Mouse (Mus musculus): ENCODE results near the gene Tmem178b. TPM values are rescaled to one million over a fixed set of nuclear protein-coding genes. Genes with fewer than 3 reads are reported as not detected.

Tmem178b gene
- polyA plus RNA-seq, 1 experiment from 2014 or later, result 10.5 TPM

GRCm38 (mm10) chr6:40217651-40218050, 344.6 kb downstream of the Tmem178b start:
- WGBS, result 91% methylated on average over 3 of the region's 3 CpGs
- H3K4me3 ChIP-seq (ENCODE audit: low read depth, low read length), result no peak overlapping the region
- no peaks in the 10 kb centered on the region for H3K36me3 ChIP-seq (ENCODE audit: control insufficient read depth, insufficient read depth, low read length)
- H3K27me3 ChIP-seq (ENCODE audit: control insufficient read depth, insufficient read depth, low read length), result no peaks in the 10 kb centered on the region
- ATAC-seq (ENCODE audit: low FRiP score) (no peak), DNase-seq (ENCODE audit: low spot score) (no peak)
- no peaks in the 10 kb centered on the region for H3K9me3 ChIP-seq (ENCODE audit: control insufficient read depth, low read length)
- H3K27ac ChIP-seq (ENCODE audit: low read depth, low read length), result no peak overlapping the region
- no peak overlapping the region for H3K9ac ChIP-seq (ENCODE audit: low read depth, low read length)
- no peaks in the 10 kb centered on the region for H3K4me1 ChIP-seq (replicated peaks; ENCODE audit: control insufficient read depth, insufficient read depth, low read length)
- H3K4me2 ChIP-seq (replicated peaks; ENCODE audit: low read depth, low read length), result no peak overlapping the region

DNA sequence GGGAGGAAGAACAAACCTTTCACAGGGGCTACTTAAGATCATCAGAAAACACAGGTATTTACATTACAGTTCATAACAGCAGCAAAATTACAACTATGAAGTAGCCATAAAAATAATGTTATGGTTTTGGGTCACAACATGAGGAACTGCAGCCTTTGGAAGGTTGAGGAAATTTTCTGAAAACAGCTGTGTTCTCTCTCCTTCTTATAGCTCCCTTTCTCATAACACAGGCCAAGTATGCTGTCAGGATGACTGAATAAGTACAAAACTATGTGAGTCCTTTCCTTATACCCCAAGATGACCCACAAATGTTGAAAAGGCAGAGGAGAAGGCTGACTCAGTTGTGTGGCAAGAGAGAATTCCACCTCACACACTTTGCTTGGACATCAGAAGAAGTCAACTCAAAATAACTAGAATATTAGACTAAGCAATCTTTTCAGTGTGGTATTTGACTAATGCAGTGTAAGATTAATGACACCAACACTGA, 347.6 kb downstream of the Tmem178b start:
- Histone ChIP-seq H3K9ac (ENCODE audit: low read depth, low read length) (no peak overlapping the region), H3K36me3 (ENCODE audit: control insufficient read depth, insufficient read depth, low read length) (no peaks in the 10 kb centered on the region), H3K4me2 (replicated peaks; ENCODE audit: low read depth, low read length) (no peak overlapping the region), H3K9me3 (ENCODE audit: control insufficient read depth, low read length) (no peaks in the 10 kb centered on the region), H3K27me3 (ENCODE audit: control insufficient read depth, insufficient read depth, low read length) (no peaks in the 10 kb centered on the region), H3K4me1 (replicated peaks; ENCODE audit: control insufficient read depth, insufficient read depth, low read length) (no peaks in the 10 kb centered on the region), H3K4me3 (ENCODE audit: low read depth, low read length) (no peak overlapping the region), H3K27ac (ENCODE audit: low read depth, low read length) (no peak overlapping the region)
- DNase-seq (ENCODE audit: low spot score) (no peak), ATAC-seq (ENCODE audit: low FRiP score) (no peak)

GRCm38 (mm10) chr6:40225585-40226280, 352.7 kb downstream of the Tmem178b start:
- Histone ChIP-seq H3K4me3 (ENCODE audit: low read depth, low read length) (no peak overlapping the region), H3K9ac (ENCODE audit: low read depth, low read length) (no peak overlapping the region), H3K4me2 (replicated peaks; ENCODE audit: low read depth, low read length) (no peak overlapping the region), H3K36me3 (ENCODE audit: control insufficient read depth, insufficient read depth, low read length) (no peaks in the 10 kb centered on the region), H3K27ac (ENCODE audit: low read depth, low read length) (no peak overlapping the region), H3K9me3 (ENCODE audit: control insufficient read depth, low read length) (no peaks in the 10 kb centered on the region), H3K4me1 (replicated peaks; ENCODE audit: control insufficient read depth, insufficient read depth, low read length) (no peaks in the 10 kb centered on the region), H3K27me3 (ENCODE audit: control insufficient read depth, insufficient read depth, low read length) (no peaks in the 10 kb centered on the region)
- ATAC-seq (ENCODE audit: low FRiP score) (no peak), DNase-seq (ENCODE audit: low spot score) (no peak)
- WGBS, result 87% methylated on average over 11 of the region's 11 CpGs

DNA sequence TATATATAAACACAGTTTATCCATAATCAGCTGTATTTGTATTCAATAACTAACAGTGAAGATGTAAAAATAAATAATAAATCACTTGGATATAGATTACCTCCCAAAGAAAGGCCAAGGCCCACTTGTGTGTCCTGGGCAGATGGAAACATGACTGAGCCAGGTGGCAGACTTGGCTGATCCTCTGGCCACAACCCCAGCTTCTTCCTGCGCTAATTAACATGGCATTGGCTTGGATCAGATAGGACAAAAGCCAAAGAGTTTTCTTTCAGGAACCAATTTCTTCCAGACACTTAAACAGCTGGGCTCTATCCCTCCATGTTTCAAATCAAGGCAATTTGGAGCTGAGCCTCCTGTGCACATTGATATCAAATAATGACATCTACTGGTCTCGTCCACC, 355.9 kb downstream of the Tmem178b start:
- H3K4me3 ChIP-seq (ENCODE audit: low read depth, low read length), result no peak overlapping the region
- no peaks in the 10 kb centered on the region for H3K9me3 ChIP-seq (ENCODE audit: control insufficient read depth, low read length)
- no peak overlapping the region for H3K9ac ChIP-seq (ENCODE audit: low read depth, low read length)
- H3K4me2 ChIP-seq (replicated peaks; ENCODE audit: low read depth, low read length), result no peak overlapping the region
- DNase-seq (ENCODE audit: low spot score), result no peak
- no peaks in the 10 kb centered on the region for H3K4me1 ChIP-seq (replicated peaks; ENCODE audit: control insufficient read depth, insufficient read depth, low read length)
- H3K27me3 ChIP-seq (ENCODE audit: control insufficient read depth, insufficient read depth, low read length), result no peaks in the 10 kb centered on the region
- H3K36me3 ChIP-seq (ENCODE audit: control insufficient read depth, insufficient read depth, low read length), result no peaks in the 10 kb centered on the region
- H3K27ac ChIP-seq (ENCODE audit: low read depth, low read length), result no peak overlapping the region
- 89% methylated on average over 2 of the region's 2 CpGs for WGBS
- no peak for ATAC-seq (ENCODE audit: low FRiP score)

GRCm38 (mm10) chr6:40229985-40230384, 356.9 kb downstream of the Tmem178b start:
- WGBS, result 94% methylated on average over 9 of the region's 9 CpGs
- H3K4me3 ChIP-seq (ENCODE audit: low read depth, low read length), result no peak overlapping the region
- ATAC-seq (ENCODE audit: low FRiP score) (no peak), DNase-seq (ENCODE audit: low spot score) (no peak)
- H3K36me3 ChIP-seq (ENCODE audit: control insufficient read depth, insufficient read depth, low read length), result no peaks in the 10 kb centered on the region
- H3K27ac ChIP-seq (ENCODE audit: low read depth, low read length), result no peak overlapping the region
- H3K4me1 ChIP-seq (replicated peaks; ENCODE audit: control insufficient read depth, insufficient read depth, low read length), result no peaks in the 10 kb centered on the region
- no peaks in the 10 kb centered on the region for H3K9me3 ChIP-seq (ENCODE audit: control insufficient read depth, low read length)
- H3K27me3 ChIP-seq (ENCODE audit: control insufficient read depth, insufficient read depth, low read length), result no peaks in the 10 kb centered on the region
- no peak overlapping the region for H3K4me2 ChIP-seq (replicated peaks; ENCODE audit: low read depth, low read length)
- no peak overlapping the region for H3K9ac ChIP-seq (ENCODE audit: low read depth, low read length)

DNA sequence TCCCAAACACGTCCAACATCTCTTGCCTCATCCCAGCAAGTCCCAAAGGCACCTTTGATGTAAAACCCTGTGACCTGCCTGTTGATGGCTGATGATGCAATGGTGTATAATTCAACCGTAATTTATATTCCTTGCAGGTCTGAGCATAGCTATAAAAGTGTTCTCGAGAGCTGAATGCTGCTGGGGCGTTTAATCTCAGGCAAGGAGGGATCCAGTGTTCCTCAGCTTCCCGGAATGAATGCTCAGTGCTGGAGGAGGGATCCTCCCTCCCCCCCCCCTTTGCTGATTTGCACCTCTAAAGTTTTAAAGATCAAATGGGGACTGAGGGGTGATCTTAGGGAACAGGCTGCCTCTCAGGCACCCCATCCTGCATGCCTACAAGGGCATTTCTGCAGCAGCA, 361.0 kb downstream of the Tmem178b start:
- H3K27me3 ChIP-seq (ENCODE audit: control insufficient read depth, insufficient read depth, low read length), result no peaks in the 10 kb centered on the region
- 49% methylated on average over 5 of the region's 5 CpGs for WGBS
- no peaks in the 10 kb centered on the region for H3K4me1 ChIP-seq (replicated peaks; ENCODE audit: control insufficient read depth, insufficient read depth, low read length)
- H3K9ac ChIP-seq (ENCODE audit: low read depth, low read length), result no peak overlapping the region
- no peaks in the 10 kb centered on the region for H3K36me3 ChIP-seq (ENCODE audit: control insufficient read depth, insufficient read depth, low read length)
- ATAC-seq (ENCODE audit: low FRiP score) (no peak), DNase-seq (ENCODE audit: low spot score) (no peak)
- no peaks in the 10 kb centered on the region for H3K9me3 ChIP-seq (ENCODE audit: control insufficient read depth, low read length)
- no peak overlapping the region for H3K27ac ChIP-seq (ENCODE audit: low read depth, low read length)
- H3K4me2 ChIP-seq (replicated peaks; ENCODE audit: low read depth, low read length), result no peak overlapping the region
- no peak overlapping the region for H3K4me3 ChIP-seq (ENCODE audit: low read depth, low read length)

DNA sequence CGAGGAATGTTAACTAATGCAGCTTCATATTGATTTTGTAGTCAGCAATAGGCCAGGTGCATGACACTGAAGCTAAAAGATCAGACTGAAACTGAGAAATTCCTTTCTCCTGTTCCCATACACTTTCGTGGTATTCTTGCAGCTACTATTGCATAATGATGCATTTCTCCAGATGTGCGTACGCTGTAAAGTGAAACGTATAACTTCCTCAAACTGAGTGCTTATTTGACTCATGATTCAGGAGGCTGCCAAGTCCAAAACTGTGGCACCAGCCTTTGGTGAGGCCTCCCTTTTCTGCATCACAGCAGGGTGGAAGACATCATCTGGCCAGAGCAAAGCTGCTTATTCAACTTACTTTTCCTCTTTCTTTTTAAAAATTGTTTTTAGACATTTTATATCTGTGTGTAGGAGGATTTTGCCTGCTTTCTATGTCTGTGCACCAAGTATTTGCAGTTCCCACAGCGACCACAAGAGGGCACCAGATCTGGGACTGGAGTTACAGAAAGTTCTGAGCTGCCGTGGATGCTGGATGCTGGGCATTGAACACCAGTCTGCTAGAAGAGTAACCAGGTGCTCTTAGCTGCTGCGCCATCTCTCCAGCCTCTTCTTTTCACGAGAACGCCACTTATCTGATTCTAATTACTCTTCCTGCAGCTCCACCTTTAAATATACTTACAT, 362.9 kb downstream of the Tmem178b start:
- Histone ChIP-seq H3K9me3 (ENCODE audit: control insufficient read depth, low read length) (no peaks in the 10 kb centered on the region), H3K9ac (ENCODE audit: low read depth, low read length) (no peak overlapping the region), H3K27ac (ENCODE audit: low read depth, low read length) (no peak overlapping the region), H3K4me3 (ENCODE audit: low read depth, low read length) (no peak overlapping the region), H3K4me2 (replicated peaks; ENCODE audit: low read depth, low read length) (no peak overlapping the region), H3K27me3 (ENCODE audit: control insufficient read depth, insufficient read depth, low read length) (no peaks in the 10 kb centered on the region), H3K36me3 (ENCODE audit: control insufficient read depth, insufficient read depth, low read length) (no peaks in the 10 kb centered on the region), H3K4me1 (replicated peaks; ENCODE audit: control insufficient read depth, insufficient read depth, low read length) (no peaks in the 10 kb centered on the region)
- ATAC-seq (ENCODE audit: low FRiP score), result no peak
- peak; percentile 89 for DNase-seq (ENCODE audit: low spot score)
- 42% methylated on average over 10 of the region's 10 CpGs for WGBS

GRCm38 (mm10) chr6:40236841-40237765, 364.0 kb downstream of the Tmem178b start:
- H3K36me3 ChIP-seq (ENCODE audit: control insufficient read depth, insufficient read depth, low read length), result no peaks in the 10 kb centered on the region

More at GRCm38 (mm10) chr6:40236841-40237765, 364.0 kb downstream of the Tmem178b start:
- Histone ChIP-seq H3K4me1 (replicated peaks; ENCODE audit: control insufficient read depth, insufficient read depth, low read length) (no peaks in the 10 kb centered on the region), H3K27ac (ENCODE audit: low read depth, low read length) (no peak overlapping the region), H3K9ac (ENCODE audit: low read depth, low read length) (no peak overlapping the region), H3K27me3 (ENCODE audit: control insufficient read depth, insufficient read depth, low read length) (no peaks in the 10 kb centered on the region), H3K9me3 (ENCODE audit: control insufficient read depth, low read length) (no peaks in the 10 kb centered on the region), H3K4me3 (ENCODE audit: low read depth, low read length) (no peak overlapping the region), H3K4me2 (replicated peaks; ENCODE audit: low read depth, low read length) (no peak overlapping the region)
- peak; percentile 70 for DNase-seq (ENCODE audit: low spot score)
- WGBS, result 72% methylated on average over 13 of the region's 13 CpGs
- ATAC-seq (ENCODE audit: low FRiP score), result no peak

All from hindbrain, embryonic 11.5 days (tissue).